Mouse (Mus musculus): Measurements from ENCODE around the gene Hydin.
"Not testable (repeated sequence)": the region's sequence is repeated elsewhere in the genome, so short reads cannot be mapped to it uniquely, and the experiment has no call there.

Hydin gene

DNA sequence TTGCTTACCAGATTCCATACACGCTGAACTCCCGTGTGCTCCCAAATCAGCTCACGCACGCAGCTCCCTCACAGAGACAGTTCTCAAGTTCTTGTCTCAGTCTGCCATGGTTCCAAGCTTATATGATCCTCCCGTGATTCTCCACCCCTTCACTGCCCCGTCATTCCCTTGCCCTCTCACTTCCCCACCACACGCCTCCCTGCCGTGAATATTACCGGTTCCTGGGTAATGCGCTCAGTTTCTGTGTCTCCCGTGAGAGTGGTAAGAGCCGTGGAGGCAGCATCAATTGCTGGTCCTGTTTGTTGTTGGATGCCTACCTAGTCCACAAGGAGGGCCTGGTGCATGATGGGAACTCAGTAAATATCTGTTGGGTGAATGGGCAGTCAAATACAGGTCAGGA is 255.1 kb downstream of the Hydin start:
- in situ Hi-C loops (cut with MboI, MseI), result no loop called here

DNA sequence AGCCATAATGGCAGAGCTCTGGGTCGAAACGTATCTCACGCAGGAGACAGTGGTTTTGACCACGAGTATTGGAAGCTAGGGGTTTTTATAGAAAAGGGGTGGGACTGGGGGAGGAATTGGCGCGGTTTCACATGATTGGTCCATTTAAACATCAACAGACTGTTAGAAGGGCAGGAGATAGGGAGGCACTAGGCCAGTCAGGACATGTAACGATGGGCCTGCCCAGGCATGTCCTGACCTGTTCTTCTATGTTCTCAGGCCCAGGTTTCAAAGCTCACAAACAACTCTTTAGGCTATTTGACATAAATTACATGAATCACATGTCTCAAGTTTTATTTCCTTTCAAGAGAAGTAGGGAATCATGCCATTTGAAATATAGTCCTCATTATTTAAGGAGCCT is 255.7 kb downstream of the Hydin start:
- in situ Hi-C loops (cut with MboI, MseI), result not testable (repeated sequence)

DNA sequence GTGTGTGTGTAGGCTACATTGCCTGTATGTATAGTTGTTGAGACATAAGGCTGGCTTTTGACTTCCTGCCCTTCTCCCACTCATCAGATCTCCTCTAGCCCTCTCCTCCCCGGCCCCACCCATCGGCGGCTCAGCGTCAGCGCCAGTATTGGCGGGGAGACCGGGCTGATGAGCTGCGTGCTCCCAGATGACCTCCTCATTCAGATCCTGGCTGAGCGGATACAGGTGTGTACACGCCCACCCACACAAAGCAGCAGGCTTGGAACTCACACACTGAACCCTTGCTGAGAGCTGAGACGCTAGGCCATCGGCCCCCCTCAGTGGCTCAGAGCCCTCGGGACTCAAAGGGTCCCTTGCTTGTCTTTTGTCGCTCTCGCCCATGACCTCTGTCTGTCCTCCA is 256.2 kb downstream of the Hydin start:
- in situ Hi-C loops (cut with MboI, MseI), result no loop called here

DNA sequence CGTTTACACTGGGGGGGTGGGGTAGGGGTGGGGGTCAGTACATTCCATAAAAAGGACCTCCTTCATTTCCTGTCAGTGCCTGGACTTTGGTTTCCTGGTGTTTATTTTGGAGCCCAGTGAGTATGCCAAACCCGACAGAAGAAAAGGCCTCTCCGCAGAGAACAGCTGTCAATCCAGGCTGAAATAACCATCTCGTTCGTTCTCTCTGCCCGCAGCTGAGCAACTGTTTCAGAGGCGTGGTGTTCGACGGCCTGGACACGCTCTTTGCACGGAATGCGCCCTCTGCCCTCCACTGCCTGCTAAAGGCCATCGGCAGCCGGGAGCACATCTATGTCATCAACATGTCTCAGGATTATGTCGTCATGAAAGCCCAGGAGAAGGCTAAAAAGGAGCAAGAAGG is 258.5 kb downstream of the Hydin start:
- in situ Hi-C loops (cut with MboI, MseI), result no loop called here

- in situ Hi-C loops (cut with MboI, MseI), result no loop called here
These were observed 263.4 kb downstream of the Hydin start for GRCm38 (mm10) chr8:110530008-110530762.

GRCm38 (mm10) chr8:110533781-110534180 is 267.0 kb downstream of the Hydin start:
- in situ Hi-C loops (cut with MboI, MseI), result no loop called here

- in situ Hi-C loops (cut with MboI, MseI), result no loop called here
These were observed 271.1 kb downstream of the Hydin start for GRCm38 (mm10) chr8:110537849-110538248.

DNA sequence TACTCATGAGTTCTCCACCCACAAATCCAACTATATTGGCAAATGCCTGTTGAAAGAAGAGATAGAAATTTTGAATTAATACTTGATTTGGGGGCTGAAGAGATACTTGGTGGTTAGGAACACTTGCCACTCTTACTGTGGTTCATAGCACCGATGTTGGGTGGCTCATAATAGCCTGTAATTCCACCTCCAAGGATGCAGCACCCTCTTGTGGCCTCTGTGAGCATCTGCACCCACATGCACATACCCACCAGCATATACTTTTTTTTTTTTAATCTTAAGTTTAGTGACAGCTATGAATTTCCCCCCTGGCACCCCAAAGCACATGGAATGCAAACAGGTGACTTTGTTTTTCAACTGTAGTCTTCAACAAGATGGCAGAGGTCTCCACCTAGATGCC is 283.6 kb downstream of the Hydin start:
- in situ Hi-C loops (cut with MboI, MseI), result no loop called here

DNA sequence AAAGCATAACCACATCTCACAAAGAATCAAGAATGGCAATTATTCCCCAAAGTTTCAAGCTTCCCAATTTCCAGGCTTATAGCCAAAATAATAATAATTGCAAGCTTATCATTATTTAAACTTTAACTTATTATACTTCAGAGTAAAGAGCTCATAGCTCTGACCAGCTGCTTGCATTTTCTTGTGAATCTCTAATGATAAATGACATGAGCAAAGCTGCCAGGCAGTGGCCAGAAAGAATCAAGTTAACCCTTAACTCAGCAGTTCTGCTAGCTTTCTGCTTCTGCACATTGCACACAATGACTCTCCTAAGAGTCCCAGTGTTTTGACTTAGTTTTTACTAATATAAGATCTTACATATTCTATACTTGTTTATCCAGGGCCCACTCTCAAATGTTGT is 285.3 kb downstream of the Hydin start:
- in situ Hi-C loops (cut with MboI, MseI), result not testable (repeated sequence)

DNA sequence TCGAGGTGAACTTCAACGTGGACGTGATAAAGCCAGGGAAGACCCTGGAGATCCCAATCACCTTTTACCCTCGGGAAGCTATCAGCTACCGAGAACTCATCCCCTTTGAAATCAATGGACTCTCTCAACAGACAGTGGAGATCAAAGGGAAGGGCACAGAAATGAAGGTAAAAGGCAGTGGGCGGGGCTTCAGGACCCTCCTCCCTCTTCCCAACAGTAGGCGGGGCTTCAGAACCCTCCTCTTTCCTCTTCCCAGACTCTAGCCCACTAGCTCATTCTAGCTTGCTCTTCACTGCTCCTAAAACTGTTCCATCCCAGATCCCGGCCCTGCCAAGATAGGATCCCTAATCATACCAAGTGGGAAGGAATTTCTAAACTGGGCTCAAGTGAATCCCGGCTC is 325.9 kb downstream of the Hydin start:
- in situ Hi-C loops (cut with MboI, MseI), result no loop called here

GRCm38 (mm10) chr8:110594164-110594563 is 327.4 kb downstream of the Hydin start:
- in situ Hi-C loops (cut with MboI, MseI), result no loop called here

DNA sequence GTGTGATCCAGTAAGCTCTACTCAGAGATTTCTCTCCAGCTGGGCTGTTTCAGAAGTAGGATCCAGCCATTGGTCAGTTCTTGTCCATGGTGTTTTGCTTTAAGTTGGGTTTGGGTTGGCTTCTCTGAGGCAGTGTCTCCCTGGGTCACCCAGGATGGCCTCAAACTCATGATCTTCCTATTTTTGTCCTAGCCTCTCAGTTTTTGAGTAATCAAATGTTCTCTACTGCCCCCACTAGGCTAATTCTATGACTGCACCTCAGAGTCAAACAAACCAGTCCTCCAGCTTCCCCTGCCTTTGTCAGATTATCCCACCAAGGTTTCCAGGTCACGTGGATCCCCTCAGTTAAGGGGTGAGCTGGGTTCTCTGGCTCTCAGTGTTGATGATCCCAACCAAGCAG is 337.8 kb downstream of the Hydin start:
- in situ Hi-C loops (cut with MboI, MseI), result no loop called here

GRCm38 (mm10) chr8:110605401-110606015 is 338.7 kb downstream of the Hydin start:
- in situ Hi-C loops (cut with MboI, MseI), result no loop called here

GRCm38 (mm10) chr8:110615730-110616129 is 349.0 kb downstream of the Hydin start:
- in situ Hi-C loops (cut with MboI, MseI), result no loop called here

GRCm38 (mm10) chr8:110617801-110618358 is 351.1 kb downstream of the Hydin start:
- in situ Hi-C loops (cut with MboI, MseI), result no loop called here

DNA sequence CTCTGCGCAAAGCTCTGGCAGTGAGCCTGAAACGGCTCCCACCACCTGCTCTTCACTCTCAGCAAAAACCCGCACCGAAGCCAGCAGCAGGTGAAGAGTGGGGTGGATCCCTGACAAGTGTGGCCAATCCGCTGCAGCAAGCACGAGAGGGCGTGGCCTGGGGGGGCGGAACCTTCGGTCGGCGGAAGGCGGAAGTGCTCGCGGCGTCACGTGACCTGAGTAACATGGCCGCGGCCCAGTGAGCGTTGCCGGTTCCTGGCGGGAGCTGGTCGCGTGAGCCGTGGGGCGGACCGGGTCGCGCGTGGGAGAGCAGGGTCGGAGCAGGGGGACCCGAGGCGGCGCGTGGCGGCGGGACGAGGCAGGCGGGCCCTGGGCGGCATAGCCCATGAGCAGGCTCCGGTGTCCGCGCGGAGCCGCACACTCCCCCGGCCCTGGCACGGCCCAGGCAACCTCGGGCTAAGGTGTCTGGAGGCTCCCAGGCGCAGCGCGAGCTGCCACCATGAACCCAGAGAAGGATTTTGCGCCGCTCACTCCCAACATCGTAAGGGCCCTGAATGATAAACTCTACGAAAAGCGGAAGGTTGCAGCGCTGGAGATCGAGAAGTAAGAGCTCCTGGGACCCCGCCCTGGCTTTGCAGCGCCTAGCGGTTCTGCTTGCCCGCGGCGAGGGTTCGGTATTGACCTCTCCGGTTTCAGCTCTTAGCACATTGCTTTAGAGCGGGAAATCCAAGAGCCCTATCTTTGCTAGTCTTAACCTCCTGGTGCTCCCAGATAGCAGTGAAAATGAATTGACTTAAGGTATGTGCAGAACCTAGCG is 351.8 kb downstream of the Hydin start, which contains the start of gene Vac14:
Vac14 (plus strand) TSS at position 195 of the 817 bp plus-strand sequence.
- in situ Hi-C loops (cut with MboI, MseI), result no loop called here

- in situ Hi-C loops (cut with MboI, MseI), result no loop called here
These were observed 352.4 kb downstream of the Hydin start for GRCm38 (mm10) chr8:110619208-110619574.

DNA sequence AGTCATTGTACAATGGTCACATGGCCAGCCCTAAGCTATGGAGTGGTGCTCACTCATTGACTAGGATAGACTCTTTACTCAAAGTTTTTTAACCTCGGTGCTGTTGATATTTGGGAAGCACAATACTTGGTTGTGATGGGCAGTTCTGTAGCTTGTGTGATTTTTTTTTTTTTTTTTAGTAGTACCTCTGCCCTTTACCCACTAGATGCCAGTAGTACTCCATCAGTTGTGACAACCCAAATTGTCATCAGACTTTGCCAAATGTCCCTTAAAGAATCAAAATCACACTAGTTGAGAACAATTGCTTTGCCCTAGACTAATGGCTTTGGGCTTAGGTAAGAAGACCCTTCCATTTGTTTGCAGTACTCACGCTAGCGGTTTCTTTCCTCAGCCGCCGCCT is 353.1 kb downstream of the Hydin start:
- in situ Hi-C loops (cut with MboI, MseI), result no loop called here

- in situ Hi-C loops (cut with MboI, MseI), result loop anchor here (25.0 kb wide), 1 partner anchor 461 kb away; the partner anchor contains the start of genes Clec18a and Pdpr
These were observed 359.7 kb downstream of the Hydin start for GRCm38 (mm10) chr8:110626431-110626830.

DNA sequence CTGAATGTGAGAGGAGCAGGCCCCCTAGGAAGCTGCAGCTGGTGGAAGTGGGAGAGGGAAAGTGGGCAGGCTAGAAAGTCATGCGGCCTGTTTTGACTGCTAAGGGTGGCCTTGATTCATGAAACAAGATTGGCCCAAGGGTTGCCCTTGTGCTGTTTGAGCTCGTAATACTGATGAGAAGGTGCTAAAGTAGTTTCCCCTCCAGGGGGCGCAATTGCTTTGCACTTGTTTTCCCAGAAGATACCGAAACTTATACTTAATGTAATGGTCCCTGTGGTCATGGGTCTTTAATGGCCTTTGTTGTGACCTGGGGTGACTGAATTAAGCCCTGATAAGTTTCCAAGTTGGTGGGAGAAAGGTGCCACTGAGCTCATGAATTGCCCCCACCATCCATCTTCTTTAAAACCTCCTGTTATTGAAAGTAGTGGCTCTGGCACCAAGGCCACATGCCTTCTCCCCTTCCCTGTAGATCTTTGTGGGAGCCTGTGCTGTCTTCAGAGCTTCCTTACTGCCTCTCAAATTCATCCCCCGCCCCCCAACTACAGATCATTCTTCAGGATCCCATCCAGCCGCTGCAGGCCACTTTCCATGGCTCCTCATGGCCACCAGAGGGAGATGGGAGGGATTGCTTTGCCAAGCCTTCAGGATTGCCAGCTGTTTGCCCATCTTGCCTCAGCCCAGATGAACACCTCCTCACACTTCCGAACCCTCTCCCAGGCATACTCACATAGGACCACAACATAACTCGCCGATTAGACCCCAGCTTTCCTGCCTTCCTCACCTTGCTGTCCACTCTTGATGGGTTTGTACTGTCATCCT is 362.7 kb downstream of the Hydin start:
- in situ Hi-C loops (cut with MboI, MseI), result loop anchor here (5.0 to 25.0 kb wide), 2 partner anchors 53 to 458 kb away; partner anchors contain the start of genes Clec18a and Pdpr

GRCm38 (mm10) chr8:110630079-110630478 is 363.3 kb downstream of the Hydin start:
- in situ Hi-C loops (cut with MboI, MseI), result loop anchor here (5.0 to 25.0 kb wide), 2 partner anchors 52 to 457 kb away; partner anchors contain the start of genes Clec18a and Pdpr
